ENCODE assay signal across 8 mouse cellular contexts in the genomic region with DNA sequence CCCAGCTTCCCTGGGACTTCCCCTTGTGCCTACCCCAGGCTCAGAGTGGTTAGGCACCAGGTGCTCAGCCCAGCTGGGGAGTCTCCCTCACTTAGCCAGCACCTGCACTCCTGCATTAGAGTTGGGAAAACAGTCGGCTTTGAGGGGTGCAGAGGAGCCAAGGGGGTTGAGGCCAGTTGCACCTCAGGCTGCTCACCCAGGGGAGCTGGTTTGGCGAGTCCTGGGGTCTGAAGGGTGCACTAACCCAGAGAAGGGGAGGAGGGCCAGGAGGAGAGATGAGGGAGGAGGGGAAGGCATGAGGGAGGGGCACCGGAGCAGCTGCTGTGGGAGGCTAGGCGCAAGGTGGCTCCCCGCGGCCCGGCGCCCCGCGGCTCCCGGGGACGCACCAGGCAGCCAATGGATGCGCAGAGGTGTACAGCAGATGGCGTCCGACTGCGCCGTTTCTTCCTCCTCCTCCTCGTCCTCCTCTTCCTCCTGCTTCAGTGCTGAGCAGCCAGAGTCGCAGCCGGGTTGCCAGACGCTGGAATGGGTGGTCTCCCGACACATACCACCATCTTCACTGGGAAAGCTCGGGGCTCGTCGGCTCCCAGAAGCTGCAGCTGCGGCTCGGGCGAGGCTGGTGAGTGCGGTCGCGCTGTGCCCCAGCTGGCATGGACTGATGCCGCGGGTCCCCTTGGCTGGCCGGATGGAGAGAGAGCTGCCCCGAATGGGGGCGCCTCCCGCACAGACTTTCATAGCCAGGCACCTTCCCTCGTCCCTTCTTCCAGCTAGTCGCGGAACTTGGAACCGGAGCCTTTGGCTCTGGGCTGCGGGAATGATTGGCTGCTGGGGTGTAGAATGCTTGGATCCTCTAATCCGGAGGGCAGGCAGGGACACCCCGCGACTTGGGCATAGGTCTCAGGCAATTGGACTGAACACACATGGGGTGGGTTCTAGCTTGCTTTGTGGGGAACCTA. TPM values are rescaled to one million over a fixed set of nuclear protein-coding genes. Genes with fewer than 3 reads are reported as not detected.
A peak's percentile ranks its signal among the peaks of the same experiment; 100 is the strongest.
DNase-seq lines count a peak whose midpoint lies in the region; ATAC-seq and TF ChIP-seq lines count a peak whose summit lies in the region.

TSS of gene Thsd7b (plus strand) at position 321 of the 956 bp plus-strand sequence.

- H3K9me3 ChIP-seq in forebrain, embryonic 13.5 days (replicated peaks): no peaks in the 10 kb centered on the region
- H3K9me3 ChIP-seq in intestine, embryonic 16.5 days (ENCODE audit: control insufficient read depth, low read length): no peaks in the 10 kb centered on the region

- H3K4me3 ChIP-seq in forebrain, embryonic 13.5 days: peak within 1 kb of the TSS; percentile 61
- peak within 1 kb of the TSS; percentile 42 for H3K4me3 ChIP-seq in intestine, embryonic 16.5 days (ENCODE audit: low read length)
- H3K4me3 ChIP-seq in small intestine, adult 2 months (ENCODE audit: low read depth, low read length): 0 out of 2 replicates have a peak within 1 kb of the TSS, but pooled peaks have one; percentile 19

- no peak for TF ChIP-seq CTCF in small intestine, adult 2 months (IDR thresholded peaks at IDR 0.05; ENCODE audit: extremely low read depth, insufficient read length, insufficient replicate concordance, low read depth, low read length)

- under 1% methylated on average over 44 of the region's 45 CpGs for WGBS in forebrain, embryonic 13.5 days
- WGBS in intestine, embryonic 16.5 days: 1% methylated on average over 45 of the region's 45 CpGs
- WGBS in small intestine, adult 2 months: 5% methylated on average over 45 of the region's 45 CpGs

- no peaks in the 10 kb centered on the region for H3K36me3 ChIP-seq in forebrain, embryonic 13.5 days (ENCODE audit: poor library complexity, severe bottlenecking)
- H3K36me3 ChIP-seq in intestine, embryonic 16.5 days (ENCODE audit: control insufficient read depth, insufficient read depth, low read length): no peaks in the 10 kb centered on the region
- H3K36me3 ChIP-seq in small intestine, adult 2 months (ENCODE audit: control insufficient read depth, insufficient read depth, low read length): no peaks in the 10 kb centered on the region

- H3K4me2 ChIP-seq in forebrain, embryonic 13.5 days: peak within 1 kb of the TSS; percentile 89
- peak within 1 kb of the TSS; percentile 66 for H3K4me2 ChIP-seq in intestine, embryonic 16.5 days (ENCODE audit: low read depth, low read length)

- no peak within 1 kb of the TSS for H3K27ac ChIP-seq in forebrain, embryonic 13.5 days
- no peak within 1 kb of the TSS for H3K27ac ChIP-seq in intestine, embryonic 16.5 days (ENCODE audit: low read length)
- no peak within 1 kb of the TSS for H3K27ac ChIP-seq in small intestine, adult 2 months (ENCODE audit: insufficient read depth, low read depth, low read length)

- no peak for TF ChIP-seq POLR2A in small intestine, adult 2 months (IDR thresholded peaks at IDR 0.05; ENCODE audit: low read depth, low read length)

- H3K4me1 ChIP-seq in forebrain, embryonic 13.5 days: peaks cover 15% of the 10 kb centered on the region
- no peaks in the 10 kb centered on the region for H3K4me1 ChIP-seq in intestine, embryonic 16.5 days (ENCODE audit: control insufficient read depth, insufficient read depth, low read length)
- no peaks in the 10 kb centered on the region for H3K4me1 ChIP-seq in small intestine, adult 2 months (ENCODE audit: control insufficient read depth, insufficient read depth, insufficient read length, low read length)

- H3K9ac ChIP-seq in forebrain, embryonic 13.5 days: peak within 1 kb of the TSS; percentile 70
- no peak within 1 kb of the TSS for H3K9ac ChIP-seq in intestine, embryonic 16.5 days (ENCODE audit: low read depth, low read length)

- peak; percentile 89 for ATAC-seq in forebrain, embryonic 13.5 days
- ATAC-seq in intestine, embryonic 16.5 days: no peak; the same call in 1 of the 2 replicates
- 0 out of 2 replicates have a peak, but pooled peaks have one; percentile 17 for ATAC-seq in megakaryocyte progenitor cell, adult 5-6 weeks (replicated peaks; ENCODE audit: poor library complexity)

- DNase-seq in cerebellum, adult 18-20 months: peak; percentile 3 to 7
- no peak for DNase-seq in cerebellum, adult 11 months
- peak; percentile 46 for DNase-seq in Muller cell, postnatal 12 days (ENCODE audit: inconsistent ontology term)
- no peak for DNase-seq in T-cell, adult 2 months (ENCODE audit: low spot score)

- H3K27me3 ChIP-seq in forebrain, embryonic 13.5 days: peaks cover 8% of the 10 kb centered on the region; the same call in 1 of the 2 replicates
- peaks cover 28% of the 10 kb centered on the region for H3K27me3 ChIP-seq in intestine, embryonic 16.5 days (replicated peaks; ENCODE audit: control insufficient read depth, insufficient read depth, low read length)
- no peaks in the 10 kb centered on the region for H3K27me3 ChIP-seq in small intestine, adult 2 months (ENCODE audit: control insufficient read depth, insufficient read depth, low read length)

RNA-seq across cellular contexts. Expression of gene Thsd7b, which starts in this region (rescaled TPM):
- polyA plus RNA-seq in forebrain, embryonic 13.5 days (2015; fragmentation: Nextera tagmentation; extraction: Ambion mirVana): 5.1 and 5.5 TPM in 2 replicates
- 0.45 and 0.50 TPM in 2 replicates for polyA plus RNA-seq in intestine, embryonic 16.5 days (2015; fragmentation: Nextera tagmentation; extraction: Ambion mirVana)
- not detected in 2 replicates for total RNA-seq in megakaryocyte progenitor cell, adult 5-6 weeks (2015)
- total RNA-seq in megakaryocyte progenitor cell, adult 5-6 weeks (2017): 0.12 and 0.41 TPM in 2 replicates
- polyA plus RNA-seq in small intestine, adult 2 months (2012; rRNA removed): 0.05 and 0.20 TPM in 2 replicates

Comparison
In these comparisons a context has a peak if more than half of its experiments do, and no peak if none do; other contexts are left out.
1. DNase-seq: peak in cerebellum, adult 18-20 months (2 of 2) and Muller cell, postnatal 12 days (single experiment); none in cerebellum, adult 11 months (single experiment) and T-cell, adult 2 months (single experiment).
2. Peak in ATAC-seq in megakaryocyte progenitor cell, adult 5-6 weeks; RNA of the gene not detected or under 1 TPM.
3. Peak in every context shown above with its lines, with median percentiles within 50 percentile points of each other: H3K4me3 ChIP-seq.